Mouse (Mus musculus) urinary bladder, adult 2 months (tissue): ENCODE data around the gene Cpxm1. TPM values are rescaled to one million over a fixed set of nuclear protein-coding genes. Genes with fewer than 3 reads are reported as not detected.

Source experiments
- DNase-seq: peaks from one replicate; pipeline ENCODE4 v3.0.0; 2022; ENCODE audit warnings: low spot score
- polyA plus RNA-seq: library from polyadenylated mRNA; depleted of rRNA; stranded (reverse); fragments of >200 nt; gene quantifications from 2 replicates; pipeline ENCODE4 v1.2.3, GENCODE M21; 2012; rRNA removed

Gene Cpxm1
- 99.0 and 108 TPM in 2 replicates for polyA plus RNA-seq

- DNase-seq, result no peak
Observed at GRCm38 (mm10) chr2:130397186-130397985, at the start of gene Cpxm1. Cpxm1 (minus strand) TSS chr2:130397574.

GRCm38 (mm10) chr2:130442162-130442561 is 44.8 kb upstream of the Cpxm1 start:
- no peak for DNase-seq

GRCm38 (mm10) chr2:130439840-130440480 is 42.6 kb upstream of the Cpxm1 start:
- no peak for DNase-seq

GRCm38 (mm10) chr2:130438861-130439260 is 41.5 kb upstream of the Cpxm1 start:
- DNase-seq, result no peak

- DNase-seq, result no peak
Observed at GRCm38 (mm10) chr2:130436769-130437168, 39.4 kb upstream of the Cpxm1 start.

- DNase-seq, result no peak
Observed at GRCm38 (mm10) chr2:130433152-130433551, 35.8 kb upstream of the Cpxm1 start.

- DNase-seq, result no peak
Observed at GRCm38 (mm10) chr2:130432157-130432556, 34.8 kb upstream of the Cpxm1 start.

GRCm38 (mm10) chr2:130430484-130430883 is 33.1 kb upstream of the Cpxm1 start:
- no peak for DNase-seq

- DNase-seq, result no peak
Observed at GRCm38 (mm10) chr2:130429851-130430250, 32.5 kb upstream of the Cpxm1 start.

- DNase-seq, result no peak
Observed at GRCm38 (mm10) chr2:130425112-130425511, 27.7 kb upstream of the Cpxm1 start.

- DNase-seq, result peak; percentile 91
Observed at GRCm38 (mm10) chr2:130424126-130424853, 26.9 kb upstream of the Cpxm1 start, which contains the start of the genes Vps16 and Pced1a. Vps16 (plus strand) TSS chr2:130424339. Pced1a (minus strand) TSS chr2:130424701.

GRCm38 (mm10) chr2:130423397-130424125 is 26.2 kb upstream of the Cpxm1 start:
- DNase-seq, result no peak

GRCm38 (mm10) chr2:130421781-130422620 is 24.6 kb upstream of the Cpxm1 start:
- DNase-seq, result no peak

GRCm38 (mm10) chr2:130414094-130414856 is 16.9 kb upstream of the Cpxm1 start:
- DNase-seq, result no peak

- DNase-seq, result no peak
Observed at GRCm38 (mm10) chr2:130412775-130413174, 15.4 kb upstream of the Cpxm1 start.

- DNase-seq, result peak; percentile 73
Observed at GRCm38 (mm10) chr2:130411558-130412495, 14.5 kb upstream of the Cpxm1 start.

GRCm38 (mm10) chr2:130408194-130408593 is 10.8 kb upstream of the Cpxm1 start:
- DNase-seq, result no peak

- DNase-seq, result no peak
Observed at GRCm38 (mm10) chr2:130406178-130406577, 8.8 kb upstream of the Cpxm1 start, which contains the start of gene Tmem239. Tmem239 (plus strand) TSS chr2:130406478.

- no peak for DNase-seq
Observed at GRCm38 (mm10) chr2:130404939-130405338, 7.6 kb upstream of the Cpxm1 start, which contains the start of the genes Gm28372 and 1700020A23Rik. Gm28372 (plus strand) TSS chr2:130405239. 1700020A23Rik (plus strand) TSS chr2:130405259.
